Mouse (Mus musculus) MEL-GATA-1-ER (cell line): ENCODE measurements around the gene Mxd4.

Experiments used
- DNase-seq: peaks from one replicate; pipeline ENCODE4 v3.0.0-alpha.2; 2012; ENCODE audit warnings: low read depth; ENCODE audit errors: extremely low read depth

Mxd4 gene

DNA sequence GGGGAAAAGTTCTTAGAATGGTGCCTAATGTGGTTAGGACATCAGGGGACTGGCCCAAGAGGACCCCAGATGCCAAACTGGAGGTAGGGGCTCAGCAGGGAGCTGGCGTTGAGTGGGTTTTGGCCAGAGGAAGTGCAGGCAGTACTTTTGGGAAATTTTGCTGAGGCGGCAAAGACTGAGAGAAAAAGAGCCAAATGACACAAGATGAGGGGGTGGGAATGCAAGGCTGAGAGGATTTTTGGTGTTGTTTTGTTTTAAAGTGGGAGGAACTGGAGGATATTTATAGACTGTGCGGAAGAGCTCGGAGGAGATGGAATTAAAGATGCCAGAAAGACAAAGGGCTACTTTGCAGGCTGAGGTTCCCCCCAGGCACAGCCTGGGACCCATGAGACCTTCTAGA lies 16.8 kb downstream of the Mxd4 start:
- no peak for DNase-seq

DNA sequence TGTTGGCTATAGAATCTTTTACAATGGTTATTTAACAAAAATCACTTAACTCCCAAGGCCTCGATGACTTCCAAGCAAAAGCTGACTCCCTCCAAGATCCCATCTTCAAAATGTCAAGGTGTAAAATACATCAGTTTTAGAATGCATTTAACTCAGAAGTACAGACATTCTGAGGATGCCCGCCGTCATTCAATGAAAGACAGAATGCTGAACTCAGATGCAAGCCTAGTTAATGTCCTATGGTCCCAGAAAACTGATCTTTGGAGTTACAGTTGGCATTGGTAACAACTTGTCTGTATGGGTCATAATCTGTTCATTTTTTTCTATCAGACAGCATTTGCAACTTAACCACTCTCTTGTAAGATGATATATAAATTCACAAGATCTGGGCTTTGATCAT lies 17.6 kb downstream of the Mxd4 start:
- no peak for DNase-seq

DNA sequence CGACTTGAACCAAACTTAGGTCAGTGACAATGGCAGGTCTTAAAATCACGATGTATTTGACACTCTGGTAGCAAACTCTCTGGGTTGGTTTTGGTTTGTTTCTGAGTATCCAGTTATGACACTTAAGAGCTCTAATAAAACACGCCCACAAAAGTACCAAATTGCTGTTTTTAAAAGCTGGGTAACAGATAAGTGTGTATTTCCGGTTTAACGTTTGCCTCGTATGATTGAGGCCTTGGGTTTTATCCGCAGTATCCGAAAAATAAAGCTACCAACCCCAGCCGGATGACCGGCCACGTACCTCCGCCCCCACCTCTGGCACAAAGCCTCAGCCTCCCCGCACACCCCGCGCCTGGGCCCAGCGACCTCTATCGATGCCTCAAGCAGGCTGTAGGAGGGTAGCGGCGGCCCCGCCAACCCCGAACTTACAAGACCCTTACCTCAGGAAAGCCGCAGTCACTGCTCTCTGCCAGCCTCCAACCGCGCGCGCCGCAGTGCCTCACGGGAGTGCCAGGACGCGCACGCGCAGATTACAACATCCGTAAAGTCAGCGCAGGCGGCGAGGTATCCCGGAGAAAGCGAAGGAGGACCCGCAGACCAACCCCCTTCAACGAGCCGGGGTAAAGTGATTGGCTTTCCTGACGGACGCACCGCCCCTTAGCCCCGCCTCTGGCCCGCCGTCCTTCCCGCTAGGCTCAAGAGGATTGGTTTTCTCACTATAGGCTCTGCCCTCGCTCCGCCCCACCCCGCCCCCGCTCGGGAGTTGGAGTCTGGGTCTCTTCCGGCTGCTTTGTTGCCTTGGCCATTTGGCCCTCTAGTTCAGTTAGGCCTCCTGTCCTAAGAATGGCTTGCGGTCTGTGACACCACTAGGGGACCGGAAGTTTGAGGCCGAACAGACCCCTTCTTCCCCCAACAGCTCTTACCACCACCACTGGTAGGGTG lies 18.3 kb downstream of the Mxd4 start, which contains the start of the genes Poln and Haus3:
TSS of gene Poln (minus strand) at position 499 of the 942 bp plus-strand sequence.
TSS of gene Haus3 (minus strand) at position 578 of the 942 bp plus-strand sequence.
- DNase-seq: peak; percentile 98

DNA sequence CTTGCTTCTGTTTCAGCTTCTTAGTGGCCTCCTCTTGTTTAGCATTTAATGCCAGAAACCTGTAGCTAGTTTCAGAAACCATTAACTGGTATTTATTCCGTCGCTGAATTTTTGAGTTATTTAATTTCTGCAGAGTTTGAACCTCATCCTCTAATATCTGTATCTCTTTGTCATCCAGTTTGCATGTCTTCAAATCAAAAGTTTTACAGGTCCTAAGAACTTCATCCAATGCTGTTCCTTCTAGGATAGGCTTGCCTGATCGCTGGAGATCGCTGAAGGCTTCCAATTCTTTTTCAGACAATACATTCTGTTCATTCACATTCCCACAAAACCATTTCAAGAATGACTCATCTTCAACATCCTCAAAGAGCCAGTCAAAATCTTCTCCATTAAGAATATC lies 19.7 kb downstream of the Mxd4 start:
- DNase-seq: no peak

DNA sequence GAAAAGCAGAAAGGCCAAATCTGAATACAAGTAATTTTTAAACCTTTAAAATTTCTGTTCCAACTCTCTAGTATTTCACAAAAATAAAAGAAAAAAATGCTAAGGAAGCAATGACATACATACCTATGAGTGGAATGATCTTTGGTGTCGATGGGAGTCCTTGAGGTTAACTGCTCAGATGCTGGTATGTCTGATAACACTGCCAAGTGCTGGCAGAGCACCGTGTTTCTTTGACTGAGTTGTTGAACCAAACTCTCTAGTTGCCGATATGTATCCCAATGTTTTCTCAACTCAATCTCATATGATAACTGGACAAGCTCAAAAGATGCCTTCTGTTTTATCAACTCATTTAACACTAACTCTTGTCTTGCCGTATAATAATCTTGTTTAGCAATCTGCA lies 21.7 kb downstream of the Mxd4 start:
- no peak for DNase-seq

DNA sequence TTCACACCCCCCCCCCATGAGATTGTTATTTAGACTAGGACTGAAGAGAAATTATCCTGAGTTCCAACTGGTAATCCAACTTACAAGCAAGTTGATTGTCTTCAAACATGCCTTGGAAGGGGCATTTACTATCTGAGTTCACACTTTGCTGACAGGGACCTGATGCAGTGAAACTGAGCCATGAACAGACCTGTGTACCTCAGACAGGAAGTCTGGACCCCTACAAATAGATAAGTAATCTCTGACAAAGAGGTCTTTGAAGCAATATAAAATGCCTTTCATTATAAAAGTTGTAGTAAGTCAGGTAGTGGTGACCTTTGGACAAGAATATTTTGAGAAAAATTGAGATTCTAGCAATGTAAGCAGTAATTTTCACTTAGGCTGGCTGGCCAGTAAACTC lies 39.0 kb downstream of the Mxd4 start:
- DNase-seq: no peak

DNA sequence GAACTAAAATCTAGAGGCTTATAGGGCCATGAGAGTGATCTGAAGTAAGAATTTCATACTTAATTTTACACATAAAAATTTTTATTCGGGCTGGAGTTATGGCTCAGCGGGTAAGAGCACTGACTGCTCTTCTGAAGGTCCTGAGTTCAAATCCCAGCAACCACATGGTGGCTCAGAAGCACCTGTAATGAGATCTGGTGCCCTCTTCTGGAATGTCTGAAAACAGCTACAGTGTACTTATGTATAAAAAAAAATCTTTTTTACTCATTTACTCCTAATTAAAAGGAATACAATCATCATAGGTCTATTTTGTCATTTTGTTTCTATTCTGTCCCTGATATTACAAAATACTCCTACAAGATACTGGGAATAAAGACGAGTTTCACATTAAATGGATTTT lies 40.0 kb downstream of the Mxd4 start:
- DNase-seq: no peak

DNA sequence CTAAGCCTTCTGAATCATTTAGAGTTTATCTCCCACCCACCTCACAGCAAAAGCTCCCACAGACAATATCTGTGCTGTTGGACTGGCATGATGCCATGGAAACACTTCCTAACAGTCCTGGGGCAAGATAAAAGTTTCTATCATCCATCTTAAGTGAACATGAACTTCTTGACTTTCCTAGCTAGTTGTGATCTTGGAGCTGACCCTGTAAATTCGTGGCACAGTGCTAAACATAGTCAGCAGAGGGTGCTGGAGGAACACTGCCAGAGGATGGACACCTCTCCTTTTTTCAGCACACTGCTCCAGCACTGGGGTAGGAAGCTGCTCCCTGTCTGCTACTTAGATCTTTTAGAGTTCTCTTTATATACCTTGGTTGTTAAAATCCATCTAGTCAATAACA lies 47.8 kb downstream of the Mxd4 start:
- DNase-seq: no peak

DNA sequence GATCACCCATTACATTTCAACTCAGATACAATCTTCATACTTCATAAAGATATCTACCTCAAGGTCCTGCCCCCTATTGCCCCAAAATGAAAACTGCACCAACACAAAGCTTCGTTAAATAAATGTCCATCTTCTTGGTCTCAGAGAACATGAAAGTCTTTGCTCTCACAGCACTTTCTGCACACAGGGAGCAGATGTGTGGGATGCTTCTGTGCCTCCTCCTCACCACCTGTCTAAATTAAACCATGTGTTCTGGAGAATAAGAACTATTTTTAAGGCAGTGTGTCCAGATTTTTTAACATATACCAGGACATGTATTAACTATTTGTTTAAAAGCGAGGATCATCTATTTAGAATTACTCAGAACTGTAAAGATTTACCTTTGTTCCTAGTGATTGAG lies 54.8 kb downstream of the Mxd4 start:
- no peak for DNase-seq

DNA sequence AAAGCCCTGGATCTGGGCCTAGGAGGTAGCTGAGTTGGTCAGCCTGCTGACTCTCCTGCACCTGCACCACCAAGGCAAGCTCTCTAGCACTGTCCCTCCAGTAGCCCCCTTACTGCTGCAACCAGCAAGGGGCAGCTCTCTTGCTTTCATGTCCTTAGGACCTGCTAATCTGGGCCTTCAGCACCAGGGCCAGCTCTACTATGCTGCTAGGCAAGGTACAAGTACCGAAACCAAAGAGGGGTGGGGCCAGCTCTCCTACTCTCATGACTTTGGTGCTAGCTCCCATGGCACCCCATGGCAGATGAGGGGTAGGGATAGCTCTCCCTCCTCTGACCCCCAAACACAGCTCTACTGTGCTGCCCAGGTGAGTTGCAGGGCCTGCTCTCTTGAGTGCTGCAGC lies 63.4 kb downstream of the Mxd4 start:
- DNase-seq: peak; percentile 12
